Mouse (Mus musculus): ENCODE measurements around the gene Il31. TPM values are rescaled to one million over a fixed set of nuclear protein-coding genes. Genes with fewer than 3 reads are reported as not detected.
A peak's percentile ranks its signal among the peaks of the same experiment; 100 is the strongest.

The Il31 gene
- polyA plus RNA-seq, 1 experiment, result not detected

GRCm38 (mm10) chr5:123431524-123432304, 57.6 kb downstream of the Il31 start:
- peaks cover 2% of the 10 kb centered on the region for H3K79me3 ChIP-seq (ENCODE audit: low read depth)
- TF ChIP-seq MAX (IDR thresholded peaks at IDR 0.05), result no peak
- no peak for TF ChIP-seq MYOD1 (IDR thresholded peaks at IDR 0.05; ENCODE audit: control insufficient read depth, insufficient read length, low read depth)
- no peak for TF ChIP-seq FOSL1 (IDR thresholded peaks at IDR 0.05; ENCODE audit: insufficient read depth, low read length, poor library complexity, severe bottlenecking)
- no peak for TF ChIP-seq CTCF (IDR thresholded peaks at IDR 0.05; ENCODE audit: control insufficient read depth, insufficient read depth, insufficient read length)
- no peak for TF ChIP-seq CEBPB (IDR thresholded peaks at IDR 0.05; ENCODE audit: low read depth)
- TF ChIP-seq USF1 (IDR thresholded peaks at IDR 0.05; ENCODE audit: low read depth), result no peak
- no peak for TF ChIP-seq MYOG (IDR thresholded peaks at IDR 0.05; ENCODE audit: control insufficient read depth, extremely low read depth, insufficient read length)
- H3ac ChIP-seq (ENCODE audit: control insufficient read depth, insufficient read length, low read depth), result no peak overlapping the region
- H3K4me3 ChIP-seq (ENCODE audit: insufficient read depth, poor library complexity, severe bottlenecking), result no peak overlapping the region
- no peaks in the 10 kb centered on the region for H3K79me2 ChIP-seq (ENCODE audit: control insufficient read depth, insufficient read depth)
- H3K27me3 ChIP-seq (ENCODE audit: control insufficient read depth, insufficient read depth, insufficient read length), result no peaks in the 10 kb centered on the region
- no peaks in the 10 kb centered on the region for H3K36me3 ChIP-seq (ENCODE audit: control insufficient read depth, insufficient read depth)

Small RNA genes within 50 kb of the gene (microRNA-seq; reads per million reads assigned to microRNA genes)
- gene Mir7647 (ENCODE audit: borderline microRNAs expressed), result 1.5 reads per million, percentile 33 among the genes with 10 or more reads in this experiment

Other genes starting within 250 kb of the Il31 start
- gene Wdr66, start 237.4 kb downstream of the Il31 start, polyA plus RNA-seq (2012; fragmentation: generic; extraction: Trizol), result 0.13 TPM
- gene Bcl7a, start 145.7 kb downstream of the Il31 start, polyA plus RNA-seq (2012; fragmentation: generic; extraction: Trizol), result 5.6 TPM
- gene Mlxip, start 94.7 kb downstream of the Il31 start, polyA plus RNA-seq (2012; fragmentation: generic; extraction: Trizol), result 4.0 TPM
- not detected for gene Lrrc43, start 184 bp downstream of the Il31 start, polyA plus RNA-seq (2012; fragmentation: generic; extraction: Trizol)
- gene B3gnt4, start 21.0 kb upstream of the Il31 start, polyA plus RNA-seq (2012; fragmentation: generic; extraction: Trizol), result 0.33 TPM
- gene Diablo, start 34.7 kb upstream of the Il31 start, polyA plus RNA-seq (2012; fragmentation: generic; extraction: Trizol), result 40.6 TPM
- not detected for gene Gm49027, start 36.0 kb upstream of the Il31 start, polyA plus RNA-seq (2012; fragmentation: generic; extraction: Trizol)
- gene Vps33a, start 83.5 kb upstream of the Il31 start, polyA plus RNA-seq (2012; fragmentation: generic; extraction: Trizol), result 18.4 TPM
- 12.7 TPM for gene Clip1, start 195.1 kb upstream of the Il31 start, polyA plus RNA-seq (2012; fragmentation: generic; extraction: Trizol)
- gene Zcchc8, start 231.6 kb upstream of the Il31 start, polyA plus RNA-seq (2012; fragmentation: generic; extraction: Trizol), result 16.7 TPM

Measured in C2C12 (cell line).